Mouse (Mus musculus) liver, embryonic 14.5 days (tissue): ENCODE results near the gene Btg2.

Source experiments
- CTCF ChIP-seq: IDR thresholded peaks from 2 replicates; pipeline ENCODE4 v1.5.1; 2016; ENCODE audit warnings: antibody characterized with exemption, low read depth, control low read depth
- EP300 ChIP-seq: IDR thresholded peaks from 2 replicates; pipeline ENCODE4 v1.6.1; 2016; ENCODE audit warnings: antibody characterized with exemption, low read depth

GRCm38 (mm10) chr1:134122195-134122594 is 43.3 kb upstream of the Btg2 start:
- TF ChIP-seq CTCF (peak; percentile 79), EP300 (no peak)
